In genomic region chr5:38205303-38205726, GRCm38 (mm10) we compare ENCODE assay signal across 17 mouse cellular contexts. TPM values are rescaled to one million over a fixed set of nuclear protein-coding genes. Genes with fewer than 3 reads are reported as not detected.
DNase-seq lines count a peak whose midpoint lies in the region; ATAC-seq lines count a peak whose summit lies in the region.
"Had no signal": no experiment of that assay in that cellular context is flagged by ENCODE, and none has a peak within 500 bp of the region (broad histone marks: within the 10 kb centered on the region; RNA-seq: fewer than 3 reads in every experiment).

No protein-coding gene starts in this region.

- ATAC-seq in cerebellum, adult (ENCODE audit: insufficient number of reproducible peaks, low FRiP score, low TSS enrichment), result peak; percentile 60
- ATAC-seq: activated CD4-positive, CD25-positive, alpha-beta regulatory T cell, adult 4 months; CD4-positive, CD25-positive, alpha-beta regulatory T cell, adult 4 months; Patski had no signal

- intact Hi-C loops in left cerebral cortex, postnatal 14 days (cut with DNase I), result no loop called here
- intact Hi-C loops in left cerebral cortex, postnatal 10 days (cut with DNase I), result no loop called here

- no peak for DNase-seq in cerebellum, adult 8-10 months
- peak; percentile 28 to 44 for DNase-seq in frontal cortex, adult 2 months (ENCODE audit: extremely low spot score in 1 of 2, low spot score in 1 of 2)
- no peak for DNase-seq in frontal cortex, postnatal 10 days (ENCODE audit: low spot score in 2 of 2)
- DNase-seq in left cerebral cortex, postnatal 14 days (ENCODE audit: low spot score in 2 of 2), result peak; percentile 17 to 59
- DNase-seq in left cerebral cortex, postnatal 10 days (ENCODE audit: extremely low spot score in 1 of 2, low spot score in 2 of 2), result no peak
- peak; percentile 28 for DNase-seq in R1 (ENCODE audit: low read depth, low spot score)
- no peak for DNase-seq in urinary bladder, adult 2 months (ENCODE audit: low spot score)
- DNase-seq: adrenal gland, postnatal 10 days; kidney, adult 9 months; kidney, postnatal 36 days; liver, embryonic 13.5 days; right cerebral cortex, postnatal 4 days had no signal

RNA-seq across cellular contexts. Expression of gene Zbtb49, which starts 14.9 kb away (rescaled TPM):
- polyA plus RNA-seq in frontal cortex, adult 2 months (2012; rRNA removed), result 19.6 and 20.9 TPM in 2 replicates
- 10 to 100 TPM; 16.2 to 18.8 TPM for total RNA-seq in left cerebral cortex, postnatal 14 days (2021)
- 10 to 100 TPM; 14.2 to 18.1 TPM for total RNA-seq in left cerebral cortex, postnatal 10 days (2021)
- 10.1 and 10.6 TPM in 2 replicates for polyA plus RNA-seq in urinary bladder, adult 2 months (2012; rRNA removed)

RNA-seq across cellular contexts. Expression of gene Lyar, which starts 15.0 kb away (rescaled TPM):
- 17.7 and 18.4 TPM in 2 replicates for polyA plus RNA-seq in frontal cortex, adult 2 months (2012; rRNA removed)
- total RNA-seq in left cerebral cortex, postnatal 14 days (2021), result 10 to 100 TPM; 10.3 to 11.7 TPM
- total RNA-seq in left cerebral cortex, postnatal 10 days (2021), result 10 to 100 TPM; 12.0 to 12.9 TPM
- polyA plus RNA-seq in urinary bladder, adult 2 months (2012; rRNA removed), result 25.1 and 28.0 TPM in 2 replicates

RNA-seq across cellular contexts. Expression of gene Nsg1, which starts 45.6 kb away (rescaled TPM):
- polyA plus RNA-seq in frontal cortex, adult 2 months (2012; rRNA removed), result 342 and 360 TPM in 2 replicates
- 100 to 1,000 TPM; 562 to 601 TPM for total RNA-seq in left cerebral cortex, postnatal 14 days (2021)
- 100 to 1,000 TPM; 793 to 891 TPM for total RNA-seq in left cerebral cortex, postnatal 10 days (2021)
- 13.9 and 16.9 TPM in 2 replicates for polyA plus RNA-seq in urinary bladder, adult 2 months (2012; rRNA removed)
- polyA plus RNA-seq: macrophage had no signal

RNA-seq across cellular contexts. Expression of gene Tmem128, which starts 54.7 kb away (rescaled TPM):
- polyA plus RNA-seq in frontal cortex, adult 2 months (2012; rRNA removed), result 45.7 and 47.2 TPM in 2 replicates
- 10 to 100 TPM; 36.1 to 38.0 TPM for total RNA-seq in left cerebral cortex, postnatal 14 days (2021)
- 10 to 100 TPM; 39.1 to 40.4 TPM for total RNA-seq in left cerebral cortex, postnatal 10 days (2021)
- 40.9 and 56.6 TPM in 2 replicates for polyA plus RNA-seq in urinary bladder, adult 2 months (2012; rRNA removed)

Comparison
In these comparisons a context has a peak if more than half of its experiments do, and no peak if none do; other contexts are left out.
1. DNase-seq: peak in frontal cortex, adult 2 months (2 of 2), left cerebral cortex, postnatal 14 days (2 of 2) and R1 (single experiment); none in cerebellum, adult 8-10 months (single experiment), frontal cortex, postnatal 10 days (0 of 2), left cerebral cortex, postnatal 10 days (0 of 2) and urinary bladder, adult 2 months (single experiment).